ENCODE assay signal across 19 mouse cellular contexts in genomic region chr1:71956940-71957339, GRCm38 (mm10).
DNase-seq lines count a peak whose midpoint lies in the region; ATAC-seq lines count a peak whose summit lies in the region.
"Had no signal": no experiment of that assay in that cellular context is flagged by ENCODE, and none has a peak within 500 bp of the region (broad histone marks: within the 10 kb centered on the region; RNA-seq: fewer than 3 reads in every experiment).

No protein-coding gene starts in this region.

- 45% methylated on average over 3 of the region's 3 CpGs for WGBS in heart, embryonic 11.5 days (ENCODE audit: insufficient replicate concordance)

- H3K4me2 ChIP-seq in heart, embryonic 11.5 days, result no peak overlapping the region
- H3K4me2 ChIP-seq: forebrain, embryonic 15.5 days; hindbrain, embryonic 13.5 days; intestine, embryonic 15.5 days; neural tube, embryonic 15.5 days had no signal

- H3K9me3 ChIP-seq in heart, embryonic 11.5 days (replicated peaks; ENCODE audit: control insufficient read depth, low read length), result no peaks in the 10 kb centered on the region
- H3K9me3 ChIP-seq: embryonic facial prominence, embryonic 10.5 days; forebrain, embryonic 15.5 days; hindbrain, embryonic 13.5 days; intestine, embryonic 15.5 days; midbrain, embryonic 10.5 days; neural tube, embryonic 15.5 days had no signal

- H3K9ac ChIP-seq in heart, embryonic 11.5 days (ENCODE audit: low read depth, low read length), result no peak overlapping the region
- H3K9ac ChIP-seq: forebrain, embryonic 15.5 days; hindbrain, embryonic 13.5 days; intestine, embryonic 15.5 days; neural tube, embryonic 15.5 days had no signal

- H3K27me3 ChIP-seq in heart, embryonic 11.5 days (ENCODE audit: control insufficient read depth, insufficient read depth, low read length), result no peaks in the 10 kb centered on the region
- H3K27me3 ChIP-seq: forebrain, embryonic 15.5 days; hindbrain, embryonic 13.5 days; intestine, embryonic 15.5 days; neural tube, embryonic 15.5 days had no signal

- no peak overlapping the region for H3K27ac ChIP-seq in heart, embryonic 11.5 days (ENCODE audit: low read depth, low read length)
- H3K27ac ChIP-seq: embryonic facial prominence, embryonic 10.5 days; forebrain, embryonic 15.5 days; heart, adult 2 months; hindbrain, embryonic 13.5 days; intestine, embryonic 15.5 days; midbrain, embryonic 10.5 days; neural tube, embryonic 15.5 days had no signal

- no peak for ATAC-seq in heart, embryonic 11.5 days (replicated peaks; ENCODE audit: insufficient number of reproducible peaks, low FRiP score, low TSS enrichment)
- ATAC-seq: forebrain, embryonic 15.5 days; intestine, embryonic 15.5 days had no signal

- no peaks in the 10 kb centered on the region for H3K36me3 ChIP-seq in heart, embryonic 11.5 days (ENCODE audit: control insufficient read depth, insufficient read depth, low read length)
- H3K36me3 ChIP-seq: embryonic facial prominence, embryonic 10.5 days; forebrain, embryonic 15.5 days; hindbrain, embryonic 13.5 days; intestine, embryonic 15.5 days; midbrain, embryonic 10.5 days; neural tube, embryonic 15.5 days had no signal

- H3K4me1 ChIP-seq in heart, embryonic 11.5 days (ENCODE audit: control insufficient read depth, insufficient read depth, low read length), result no peaks in the 10 kb centered on the region; the same call in 1 of the 2 replicates
- H3K4me1 ChIP-seq: forebrain, embryonic 15.5 days; hindbrain, embryonic 13.5 days; intestine, embryonic 15.5 days; midbrain, embryonic 10.5 days; neural tube, embryonic 15.5 days had no signal

- peak; percentile 9 for DNase-seq in heart, adult 8-10 months (ENCODE audit: low spot score)
- peak; percentile 56 for DNase-seq in spleen, postnatal 36 days (ENCODE audit: low spot score in 2 of 2)
- DNase-seq in spleen, adult 18-20 months, result no peak
- peak; percentile 42 for DNase-seq in lung, postnatal 10 days
- no peak for DNase-seq in cerebellum, adult 18-20 months
- no peak for DNase-seq in urinary bladder, postnatal 4 days (ENCODE audit: low spot score in 2 of 2)
- DNase-seq in right cerebral cortex, postnatal 10 days (ENCODE audit: low spot score in 2 of 2), result no peak
- DNase-seq: cerebellum, adult 9-11 months; right cerebral cortex, adult 18-20 months; thymus, postnatal 36 days had no signal

- H3K4me3 ChIP-seq in heart, embryonic 11.5 days (ENCODE audit: low read depth, low read length), result no peak overlapping the region
- H3K4me3 ChIP-seq: embryonic facial prominence, embryonic 10.5 days; erythroblast, embryonic 14.5 days; forebrain, embryonic 15.5 days; heart, adult 2 months; hindbrain, embryonic 13.5 days; intestine, embryonic 15.5 days; midbrain, embryonic 10.5 days; neural tube, embryonic 15.5 days had no signal

Comparison
In these comparisons a context has a peak if more than half of its experiments do, and no peak if none do; other contexts are left out.
1. DNase-seq: peak in heart, adult 8-10 months (single experiment), spleen, postnatal 36 days (2 of 2) and lung, postnatal 10 days (single experiment); none in spleen, adult 18-20 months (0 of 2), cerebellum, adult 18-20 months (0 of 2), urinary bladder, postnatal 4 days (0 of 2) and right cerebral cortex, postnatal 10 days (0 of 2).